Mouse (Mus musculus) leukemia stem cell, adult 10-12 weeks (primary cell): ENCODE data around the gene 4930467E23Rik. TPM values are rescaled to one million over a fixed set of nuclear protein-coding genes. Genes with fewer than 3 reads are reported as not detected.

ENCODE experiments used
- polyA plus RNA-seq: library from polyadenylated mRNA; stranded (reverse); fragments of >175 nt; gene quantifications from 2 replicates; pipeline ENCODE4 v1.2.3, GENCODE M21; 2012; ENCODE audit warnings: low replicate concordance

4930467E23Rik gene
- polyA plus RNA-seq: 0.09 and 0.14 TPM in 2 replicates

DNA sequence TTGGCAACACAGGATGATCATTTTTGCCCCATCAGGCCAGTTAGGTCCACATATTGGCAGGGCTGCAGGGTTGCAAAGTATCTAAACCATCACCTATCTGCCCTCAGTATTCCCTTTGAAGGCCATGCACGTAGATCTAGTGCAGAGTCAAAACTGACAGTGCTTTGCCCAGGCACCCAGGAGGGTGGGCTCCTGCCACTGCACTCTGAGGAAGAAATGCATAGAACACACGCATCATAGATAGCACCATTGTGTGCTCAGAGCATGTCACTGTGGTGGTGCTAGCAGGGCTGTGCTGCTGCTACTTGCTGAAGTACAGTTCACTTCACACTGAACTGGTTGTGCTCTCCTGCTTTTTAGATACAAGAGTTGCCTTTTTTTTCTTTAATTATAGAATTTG is at the start of gene 4930467E23Rik:
Gene 4930467E23Rik (plus strand): TSS at position 301 of the 400 bp plus-strand sequence.

Other genes with a start within 250 kb of the 4930467E23Rik start
- not detected in 2 replicates for gene Defb7, start 234.5 kb upstream of the 4930467E23Rik start, polyA plus RNA-seq
- gene Gm31371, start 173.8 kb downstream of the 4930467E23Rik start, polyA plus RNA-seq: not detected in 2 replicates